Mouse (Mus musculus) lung, postnatal 14 days (tissue): ENCODE results near the gene Ces1a.

Experiments used
- DNase-seq: peaks from one replicate; pipeline ENCODE4 v3.0.0; 2021

Gene Ces1a

DNA sequence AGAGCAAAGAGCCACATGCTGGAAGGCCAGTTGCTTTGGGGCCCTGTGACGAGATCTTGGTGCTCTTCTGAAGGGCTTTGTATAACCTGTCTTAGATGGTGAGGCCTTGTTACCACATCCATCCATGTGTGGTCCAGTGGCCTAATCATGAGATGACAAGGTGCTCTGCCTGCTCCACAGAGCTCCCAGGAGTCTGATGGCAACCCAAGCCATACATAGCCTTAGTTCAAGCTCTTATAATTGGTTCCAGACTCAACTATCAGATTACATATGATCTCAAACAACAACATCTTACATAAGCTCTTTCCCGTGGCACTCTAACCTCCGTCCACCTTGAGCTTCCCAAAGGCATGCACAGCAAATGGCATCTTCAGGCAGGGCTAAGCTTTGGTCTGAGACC is at the start of gene Ces1a:
TSS of gene Ces1a (minus strand) at position 101 of the 400 bp plus-strand sequence.
- no peak for DNase-seq

GRCm38 (mm10) chr8:93095376-93095775 is 47.4 kb upstream of the Ces1a start:
- DNase-seq = peak; percentile 54

DNA sequence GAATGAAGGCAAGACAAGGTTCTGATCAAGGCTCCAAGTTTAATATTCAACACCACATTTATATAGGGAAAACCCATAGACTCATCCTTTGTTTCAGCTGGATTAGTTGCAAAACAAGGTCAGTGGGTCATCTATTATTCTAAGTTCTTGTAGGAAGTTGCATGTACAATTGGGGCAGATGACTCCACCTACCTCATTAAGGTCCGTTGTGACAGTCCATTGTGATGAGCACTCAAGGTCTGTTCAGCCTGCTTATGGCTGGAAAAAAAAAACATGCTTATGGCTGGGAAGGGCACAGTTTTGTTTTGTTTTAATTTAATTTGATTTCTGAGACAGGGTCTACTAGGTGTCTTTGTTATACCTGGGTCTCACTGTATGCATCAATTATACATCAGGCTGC is 43.3 kb upstream of the Ces1a start:
- DNase-seq = no peak

DNA sequence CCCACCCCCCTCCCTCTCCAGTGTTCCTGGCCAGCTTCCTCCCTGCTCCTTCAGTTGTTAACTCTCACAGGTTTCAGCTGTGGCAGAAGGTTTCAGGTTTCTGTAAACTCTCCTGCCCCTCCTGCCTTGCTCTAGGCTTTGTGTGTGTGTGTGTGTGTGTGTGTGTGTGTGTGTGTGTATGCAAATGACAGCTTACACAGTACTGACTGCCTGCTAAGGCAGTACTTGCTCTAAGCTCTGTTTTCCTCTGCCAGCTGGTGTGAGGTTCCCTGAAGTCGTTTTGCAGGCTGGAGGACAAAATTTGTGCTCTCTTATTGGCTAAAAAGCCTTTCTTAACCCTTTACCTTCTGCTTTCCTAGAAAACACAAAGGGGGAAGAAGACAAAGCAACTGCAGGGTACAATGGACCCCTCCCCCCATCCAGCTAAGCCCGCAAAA is 40.7 kb upstream of the Ces1a start:
- DNase-seq = no peak

GRCm38 (mm10) chr8:93088193-93088592 is 40.2 kb upstream of the Ces1a start:
- no peak for DNase-seq

DNA sequence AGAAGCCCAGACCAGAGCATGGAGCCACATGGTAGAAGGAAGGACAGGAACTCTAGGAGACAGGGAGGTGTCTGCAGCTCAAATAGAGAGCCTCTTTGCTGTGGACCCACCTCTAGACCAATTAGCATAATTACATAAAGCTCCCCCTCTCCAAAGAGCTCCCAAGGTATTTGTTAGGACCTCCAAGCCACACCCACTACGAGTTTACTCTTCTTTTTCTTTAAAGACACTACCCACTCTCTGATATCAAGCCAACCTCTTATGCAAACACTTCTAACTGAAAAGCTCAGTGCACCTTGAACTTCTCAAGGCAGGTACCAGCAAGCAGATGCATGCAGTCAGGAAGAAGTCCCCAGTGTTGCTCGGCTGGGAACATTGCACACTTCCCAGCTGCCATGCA is 31.9 kb upstream of the Ces1a start, which contains the start of gene Ces1b:
TSS of gene Ces1b (minus strand) at position 131 of the 400 bp plus-strand sequence.
- DNase-seq = no peak

DNA sequence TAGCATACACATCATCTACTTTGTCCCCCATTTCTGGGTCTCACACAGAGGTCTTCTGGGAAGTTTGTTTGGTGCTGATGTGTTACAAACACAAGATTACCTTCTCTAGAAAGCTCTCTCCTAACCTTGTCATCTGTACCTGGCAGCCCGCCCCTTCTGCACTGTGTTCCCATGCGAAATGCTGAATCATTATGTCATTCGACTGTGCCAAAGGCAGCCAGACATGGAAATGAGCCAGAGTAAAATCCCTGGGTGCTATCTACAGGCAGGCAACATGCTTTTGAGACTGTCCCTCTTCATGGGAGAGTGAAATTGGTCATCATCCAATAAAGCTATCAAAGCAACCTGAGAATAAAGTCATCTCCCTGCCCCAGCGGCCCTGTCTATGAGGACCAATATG is 27.3 kb upstream of the Ces1a start:
- no peak for DNase-seq

DNA sequence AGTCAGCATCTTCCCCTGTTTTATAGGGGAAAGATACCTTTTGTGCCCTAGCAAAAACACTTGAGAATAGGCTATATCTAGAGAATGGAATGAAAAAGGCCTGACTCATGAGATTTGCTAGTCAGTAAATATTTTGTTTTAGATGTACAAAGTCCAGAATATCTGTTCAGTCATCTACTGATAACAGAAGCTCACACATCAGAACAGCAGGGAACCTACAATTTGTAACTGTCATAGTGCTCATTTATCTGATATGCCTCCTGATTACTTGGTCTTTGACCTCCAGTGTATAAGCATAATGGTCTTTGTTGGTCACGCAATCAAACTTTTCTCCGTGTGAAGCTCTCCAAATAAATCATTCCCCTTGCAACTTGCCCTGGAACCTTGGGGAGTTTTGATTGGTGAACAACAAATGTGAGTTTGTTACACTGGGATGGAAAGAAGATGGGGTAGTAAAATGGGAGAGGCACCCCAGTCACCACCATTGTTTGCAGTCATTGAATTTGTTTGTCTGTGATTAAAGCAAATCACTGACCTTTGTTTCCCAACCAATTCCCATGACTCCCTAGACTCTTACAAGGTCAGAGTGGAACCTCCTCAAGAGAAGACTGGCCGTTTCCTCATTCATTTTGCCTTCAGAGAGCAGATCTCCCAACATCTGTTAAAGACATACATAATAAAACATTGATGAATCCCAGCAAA is 15.6 kb upstream of the Ces1a start:
- DNase-seq = no peak

- DNase-seq = peak; percentile 72
Observed at GRCm38 (mm10) chr8:93059185-93059584, 11.2 kb upstream of the Ces1a start.

DNA sequence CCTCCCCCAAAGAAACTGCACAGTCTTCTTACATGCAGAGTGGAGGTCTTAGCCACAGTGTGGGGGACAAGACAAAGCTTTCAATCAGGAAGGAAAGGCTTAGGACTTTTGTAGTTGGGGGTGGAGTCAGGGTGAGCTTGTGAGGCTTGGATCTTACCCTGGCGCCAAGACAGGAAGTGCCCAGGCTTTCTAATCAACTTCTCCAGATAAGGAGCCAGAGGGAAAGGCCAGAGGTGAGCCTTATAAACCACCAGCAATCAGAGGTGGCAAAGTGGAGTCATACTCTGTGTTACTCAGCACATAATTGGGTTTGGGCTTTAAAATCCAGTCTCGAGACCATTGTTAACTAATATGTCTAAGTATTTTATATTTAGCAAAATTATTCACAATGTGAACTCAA is 7.2 kb upstream of the Ces1a start:
- DNase-seq = no peak

- no peak for DNase-seq
Observed at GRCm38 (mm10) chr8:93048510-93049416, 771 bp upstream of the Ces1a start.

DNA sequence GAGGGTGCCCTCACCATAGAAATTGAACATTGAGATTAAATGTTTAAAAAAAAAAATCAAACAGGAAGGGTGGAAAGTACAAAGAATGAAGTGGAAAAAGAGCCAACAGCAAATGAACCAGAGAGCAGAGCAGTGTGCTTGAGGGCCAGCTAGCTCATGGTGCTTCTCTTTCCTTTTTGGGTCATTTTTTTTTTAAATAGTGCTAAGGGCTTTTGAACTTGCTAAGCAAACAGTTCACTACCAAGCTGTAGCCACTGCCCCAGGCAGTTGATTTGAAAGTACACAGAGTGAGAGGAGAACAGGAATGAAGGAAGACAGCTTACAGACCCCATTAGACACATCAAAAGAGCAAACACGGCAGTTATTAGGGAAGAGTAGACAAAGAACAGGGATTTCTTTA is 4.9 kb downstream of the Ces1a start:
- peak; percentile 6 for DNase-seq

- DNase-seq = no peak
Observed at GRCm38 (mm10) chr8:93040776-93041567, 7.0 kb downstream of the Ces1a start.

DNA sequence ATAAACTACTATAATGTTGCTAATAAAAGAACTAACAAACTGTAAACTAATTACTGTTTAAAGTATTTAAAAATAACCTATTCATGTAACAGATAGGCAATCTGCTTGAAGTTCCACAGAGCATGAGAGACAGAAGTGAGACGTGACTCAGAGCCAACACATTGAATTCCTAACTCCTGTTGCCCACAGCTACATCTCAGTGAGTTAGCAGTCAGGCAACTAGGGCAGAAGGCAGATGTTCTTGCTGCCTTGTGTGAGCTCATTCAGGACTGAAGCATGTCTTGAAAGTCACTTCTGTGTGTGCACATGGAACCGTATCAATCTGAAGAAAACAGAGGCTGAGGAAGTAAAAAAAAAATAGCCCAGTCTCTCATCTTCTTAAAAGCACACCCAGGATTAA is 7.7 kb downstream of the Ces1a start:
- no peak for DNase-seq

GRCm38 (mm10) chr8:93038831-93039230 is 9.2 kb downstream of the Ces1a start:
- no peak for DNase-seq

GRCm38 (mm10) chr8:93030664-93031063 is 17.3 kb downstream of the Ces1a start:
- no peak for DNase-seq

DNA sequence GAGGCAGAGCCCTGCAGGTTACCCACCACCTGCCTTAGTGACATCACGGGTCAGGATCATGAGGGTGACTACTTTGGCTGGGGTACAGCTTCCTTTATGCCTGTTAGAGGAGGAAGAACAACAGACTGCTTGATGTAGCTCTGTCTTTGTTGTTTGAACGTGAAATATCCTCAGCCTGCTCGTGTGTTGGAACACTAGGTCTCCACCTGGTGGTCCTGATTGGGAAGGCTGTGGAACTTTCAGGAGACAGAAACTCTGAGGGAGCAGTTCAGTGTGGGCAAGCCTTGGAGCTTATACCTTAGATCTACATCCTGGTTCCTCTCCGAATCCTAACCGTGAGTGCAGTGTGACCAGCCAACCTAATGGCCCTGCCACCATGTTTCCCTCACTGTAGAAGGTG is 26.3 kb downstream of the Ces1a start:
- DNase-seq = no peak

DNA sequence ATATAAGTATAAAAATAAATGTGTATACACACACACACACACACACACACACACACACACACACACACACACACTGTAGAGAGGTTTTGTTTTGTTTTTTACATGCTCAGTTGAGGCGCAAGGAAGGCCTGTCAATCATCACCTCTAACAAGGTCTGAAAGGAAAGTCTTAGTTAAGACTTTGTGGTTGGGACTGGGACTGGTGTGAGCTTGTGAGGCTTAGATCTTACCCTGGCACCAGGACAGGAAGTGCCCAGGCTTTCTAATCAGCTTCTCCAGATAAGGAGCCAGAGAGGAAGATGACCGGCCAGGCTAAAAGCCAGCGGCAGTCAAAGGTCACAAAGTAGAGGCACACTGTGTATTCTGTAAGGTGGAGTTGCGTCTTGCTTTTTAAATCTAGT is 33.7 kb downstream of the Ces1a start:
- no peak for DNase-seq

DNA sequence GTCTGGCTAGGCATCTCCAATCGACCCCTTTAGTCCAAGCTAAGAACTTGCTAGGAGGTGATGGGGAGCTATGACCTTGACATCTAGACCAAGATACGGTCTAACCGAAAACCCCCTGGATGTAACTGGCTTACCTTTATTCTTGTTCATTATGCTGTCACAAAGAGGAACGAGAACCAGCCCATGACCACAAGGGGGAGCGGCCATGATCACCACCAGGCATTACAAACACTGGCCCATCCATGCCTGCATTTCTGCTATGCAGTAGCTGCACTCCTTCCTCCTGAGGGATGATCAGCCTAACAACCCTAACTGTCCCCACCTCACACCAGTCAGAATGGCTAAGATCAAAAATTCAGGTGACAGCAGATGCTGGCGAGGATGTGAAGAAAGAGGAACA is 35.8 kb downstream of the Ces1a start:
- no peak for DNase-seq

GRCm38 (mm10) chr8:93011439-93011838 is 36.6 kb downstream of the Ces1a start:
- DNase-seq = peak; percentile 90

DNA sequence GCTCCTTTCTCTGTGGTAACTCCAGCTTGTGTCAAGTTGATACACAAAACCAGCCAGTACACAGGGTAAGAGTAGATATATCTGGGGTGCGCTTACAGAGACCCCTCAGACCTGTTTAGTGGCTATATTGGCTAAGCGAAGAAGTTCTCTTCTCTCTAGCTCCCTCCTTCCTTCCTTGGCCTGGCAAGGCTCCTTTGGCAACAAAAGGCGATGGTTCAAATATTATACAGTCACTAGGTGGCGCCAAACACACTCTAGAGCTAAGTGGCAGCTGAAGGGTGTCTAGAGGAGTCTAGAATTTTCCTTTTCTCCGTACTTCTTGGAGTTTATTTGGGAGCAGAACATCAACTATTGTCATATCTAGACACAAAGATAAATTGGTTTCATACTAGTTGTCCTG is 37.7 kb downstream of the Ces1a start:
- DNase-seq = peak; percentile 58

DNA sequence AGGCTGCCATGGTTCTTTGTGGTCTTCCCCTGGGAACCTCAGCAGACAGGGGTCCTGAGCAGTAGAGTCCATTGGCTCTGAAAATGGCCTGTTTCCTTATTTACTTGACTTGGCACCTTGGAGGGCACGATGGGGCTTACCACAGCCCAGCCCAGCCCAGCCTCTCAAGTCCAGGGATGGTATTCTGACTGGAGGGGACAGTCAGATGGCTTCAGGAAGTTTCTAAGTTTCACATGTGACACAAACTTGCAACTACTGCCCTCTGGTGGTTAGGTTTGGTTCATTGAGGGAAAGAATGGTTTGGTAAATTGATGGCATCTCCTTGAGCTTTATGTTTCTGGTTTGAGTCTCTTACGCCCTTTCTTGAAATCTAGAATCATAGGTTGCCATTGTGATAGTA is 49.4 kb downstream of the Ces1a start:
- DNase-seq = peak; percentile 74

DNA sequence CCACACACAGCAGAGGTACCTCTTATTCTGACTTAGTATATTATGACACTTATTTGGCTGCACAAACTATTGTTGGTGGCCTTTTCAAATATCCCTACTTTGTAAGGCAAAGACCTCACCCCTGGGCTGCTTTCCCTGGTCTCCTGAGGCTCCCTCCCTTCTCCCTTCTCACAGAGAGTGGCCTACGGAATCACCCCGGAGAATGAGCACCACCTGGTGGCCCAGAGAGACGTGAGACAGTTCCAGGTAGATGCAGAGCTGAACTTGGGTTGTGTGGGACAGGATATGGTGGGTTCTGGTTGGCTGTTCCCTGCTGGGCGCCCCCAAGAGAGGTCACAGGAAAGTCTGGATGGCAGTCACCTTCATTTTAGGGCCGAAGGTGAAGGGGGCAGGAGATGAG is 51.2 kb downstream of the Ces1a start:
- peak; percentile 66 for DNase-seq
